Mouse (Mus musculus) embryonic stem cell, embryonic (primary cell): ENCODE results near the gene Ankrd13c.

ENCODE experiments used
- CTCF ChIA-PET, 4 experiments: fragments of 300-600 bp in 2 of 4; fragments of 350-600 bp in 2 of 4; sonication (Branson Sonifier 250); formaldehyde crosslinking; loops; one replicate each; lab custom pipeline; 2022; ENCODE audit warnings: inconsistent platforms in 2 of 4; lab: Charles Lee
- POLR2A ChIA-PET, 4 experiments: fragments of 300-600 bp in 2 of 4; fragments of 350-600 bp in 2 of 4; sonication (Branson Sonifier 250); formaldehyde crosslinking; loops; one replicate each; lab custom pipeline; 2022; ENCODE audit warnings: antibody characterized with exemption in 4 of 4, inconsistent platforms in 1 of 4; lab: Charles Lee

Gene Ankrd13c

DNA sequence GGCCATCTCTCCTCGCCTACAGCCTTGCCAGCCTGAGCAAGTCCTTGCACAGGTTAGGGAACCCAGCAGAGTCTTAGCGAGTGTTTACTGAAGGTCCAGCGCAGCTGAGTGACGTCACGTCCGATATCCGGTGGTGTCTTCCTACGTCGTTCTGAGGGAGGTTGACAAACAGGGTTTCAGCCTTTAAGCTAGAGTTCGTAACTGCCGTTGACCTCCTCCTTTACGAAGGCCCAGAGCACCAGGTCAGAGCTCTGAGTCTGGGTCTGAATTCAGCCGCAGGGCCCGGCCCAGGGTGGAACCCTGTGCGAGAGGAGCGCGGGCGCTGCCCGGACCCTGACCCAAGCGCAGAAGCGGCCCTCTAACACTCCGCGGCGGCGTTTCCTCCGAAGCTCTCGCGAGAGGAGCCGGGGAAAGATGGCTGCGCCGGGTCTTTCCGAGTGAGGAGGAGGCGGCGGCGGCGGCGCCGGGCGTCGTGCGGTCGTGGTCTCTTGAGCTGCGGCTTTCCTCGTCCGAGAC lies at the start of gene Ankrd13c:
TSS of gene Ankrd13c (plus strand) at position 397 of the 516 bp plus-strand sequence.
- ChIA-PET POLR2A (interaction anchor here (0.5 to 6.7 kb wide), 75 partner anchors 9 to 1730 kb away, joined by 3 to 260 read pairs (median 4); partner anchors contain the start of genes Lrrc40 (in 4 of the 4), Srsf11 (in 4 of the 4) and Cth (in 3 of the 4)), CTCF (interaction anchor here in 1 of 4 experiments (0.7 kb wide), 1 partner anchor 15 kb away, joined by 4 read pairs; no protein-coding TSS in a partner anchor)

DNA sequence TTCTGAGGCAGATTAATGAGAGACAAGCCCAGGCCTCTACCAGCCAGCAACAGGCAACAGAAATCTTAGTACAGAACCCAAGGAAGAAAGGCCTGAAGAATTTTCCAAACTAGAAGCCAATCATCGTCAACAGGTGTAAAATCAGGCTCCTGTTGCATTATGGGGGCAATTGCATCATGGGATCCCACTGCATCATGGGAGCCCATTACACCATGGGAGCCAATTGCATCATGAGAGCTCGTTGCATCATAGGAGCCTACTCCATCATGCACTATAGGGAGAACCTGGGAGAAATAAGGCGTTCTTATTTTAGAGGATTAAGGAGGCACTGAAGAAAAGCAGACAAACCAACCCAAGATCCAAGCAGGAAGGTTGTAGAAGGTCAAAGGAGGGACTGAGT lies 49.4 kb upstream of the Ankrd13c start:
- CTCF ChIA-PET, result no interaction called here
- POLR2A ChIA-PET, result interaction anchor here in 2 of 4 experiments (0.7 to 3.1 kb wide), 16 partner anchors 8 to 164 kb away, joined by 3 to 8 read pairs (median 3); partner anchors contain the start of genes Ankrd13c (in 1 of the 2), Lrrc40 (in 1 of the 2) and Srsf11 (in 1 of the 2)

DNA sequence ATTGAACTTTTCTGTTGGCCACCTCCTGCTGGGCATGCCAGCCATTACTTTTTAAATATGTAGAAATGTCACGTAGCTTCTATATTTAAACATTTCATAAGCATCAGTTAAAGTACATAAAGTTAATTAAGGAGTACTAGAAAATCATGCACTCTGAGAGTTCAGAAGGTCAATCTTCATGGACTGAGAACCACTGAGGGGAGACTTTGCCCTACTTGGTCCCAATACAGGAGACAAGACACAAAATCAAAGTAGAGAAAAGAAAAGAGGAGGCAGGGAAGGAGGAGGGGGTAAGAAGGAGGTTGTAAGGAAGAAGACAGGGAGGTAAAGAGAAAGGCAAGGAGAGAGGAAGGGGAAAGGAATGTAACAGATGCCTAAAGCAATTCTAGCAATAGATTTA lies 47.1 kb upstream of the Ankrd13c start:
- ChIA-PET CTCF (no interaction called here), POLR2A (interaction anchor here in 1 of 4 experiments (1.1 to 1.2 kb wide), 2 partner anchors 24 to 73 kb away, joined by 4 to 5 read pairs; no protein-coding TSS in a partner anchor)

DNA sequence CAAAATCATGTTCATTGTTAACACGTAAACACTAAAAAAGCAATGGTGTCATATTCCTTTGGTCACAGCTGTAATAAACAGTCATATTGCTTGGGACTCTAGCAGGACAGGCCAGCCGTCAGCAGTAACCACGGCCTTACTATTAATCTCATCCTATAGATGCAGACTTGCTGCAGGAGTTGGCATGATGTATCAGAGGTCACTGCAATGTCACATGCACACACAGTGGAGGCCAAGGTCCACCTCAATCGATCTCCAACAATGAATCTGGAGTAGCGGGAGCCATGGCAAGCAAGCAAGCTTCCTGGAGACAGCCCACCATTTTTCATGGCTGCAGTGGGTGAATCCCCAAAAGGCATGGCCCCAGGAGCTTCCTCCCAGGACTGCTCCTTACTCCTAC lies 45.3 kb upstream of the Ankrd13c start:
- CTCF ChIA-PET, result interaction anchor here in 1 of 4 experiments (1.5 kb wide), 1 partner anchor 9 kb away, joined by 3 read pairs; no protein-coding TSS in a partner anchor
- POLR2A ChIA-PET, result interaction anchor here in 2 of 4 experiments (0.6 to 7.3 kb wide), 5 partner anchors 14 to 104 kb away, joined by 3 to 71 read pairs (median 7); no protein-coding TSS in a partner anchor

DNA sequence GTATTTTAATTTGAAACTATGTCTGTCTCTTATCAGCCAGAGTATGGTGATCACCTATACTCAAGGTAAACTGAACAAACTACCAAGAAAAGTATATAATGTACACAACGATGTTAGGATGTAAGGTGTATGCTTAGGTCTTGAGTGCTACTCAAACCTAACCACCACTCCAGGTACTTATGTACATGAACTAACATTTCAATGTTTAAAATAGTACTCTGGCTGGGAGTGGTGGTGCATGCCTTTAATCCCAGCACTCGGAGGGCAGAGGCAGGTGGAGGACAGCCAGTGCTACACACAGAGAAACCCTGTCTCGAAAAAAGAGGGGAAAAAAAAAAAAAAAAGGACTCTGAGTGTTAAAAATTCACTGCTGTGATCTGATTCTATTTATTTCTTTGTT lies 38.9 kb upstream of the Ankrd13c start:
- CTCF ChIA-PET, result no interaction called here

DNA sequence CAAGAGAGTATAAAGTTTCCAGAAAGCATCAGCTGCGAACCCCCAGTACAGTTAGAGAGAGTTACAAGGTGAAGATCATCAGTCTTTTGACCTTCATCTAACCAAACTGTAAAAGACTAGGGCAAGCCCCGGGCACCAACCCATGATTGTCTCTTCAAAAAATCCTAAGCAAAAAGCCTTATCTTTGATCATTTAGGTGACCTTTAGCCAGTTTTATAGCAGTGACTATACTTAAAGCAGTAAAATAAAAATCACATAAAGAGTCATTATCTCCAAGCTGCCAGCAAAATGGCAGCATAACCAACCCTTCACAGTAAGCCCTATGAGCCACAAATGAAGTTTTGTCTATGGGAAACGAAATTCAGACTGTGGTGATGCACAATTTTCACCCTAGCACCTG lies 36.8 kb upstream of the Ankrd13c start:
- CTCF ChIA-PET, result no interaction called here
- POLR2A ChIA-PET, result interaction anchor here in 2 of 4 experiments (0.6 to 2.2 kb wide), 11 partner anchors 9 to 67 kb away, joined by 3 to 12 read pairs (median 3); partner anchors contain the start of gene Ankrd13c (in 1 of the 2)

More for the DNA sequence above, 38.9 kb upstream of the Ankrd13c start:
- POLR2A ChIA-PET, result interaction anchor here in 1 of 4 experiments (0.6 to 7.3 kb wide), 5 partner anchors 11 to 50 kb away, joined by 3 to 71 read pairs (median 5); no protein-coding TSS in a partner anchor

DNA sequence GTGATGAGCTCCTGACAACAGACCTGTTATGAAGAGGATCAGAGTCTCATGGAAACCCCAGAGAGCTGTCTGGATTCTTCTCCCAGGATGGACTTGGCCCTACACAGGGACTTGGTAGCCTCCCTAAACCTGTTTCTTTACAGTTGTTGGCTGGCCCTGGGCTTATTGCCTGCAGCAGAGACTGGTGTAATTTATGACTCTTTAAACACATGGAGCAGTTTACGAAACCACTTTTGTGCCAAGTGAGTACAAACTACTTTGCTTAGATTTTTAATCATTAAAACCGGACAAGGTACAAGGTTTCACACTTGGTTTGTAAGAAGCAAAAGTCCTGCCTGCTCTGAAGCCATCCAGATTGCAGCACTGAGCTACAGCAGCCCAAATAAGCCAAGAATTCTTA lies 34.9 kb upstream of the Ankrd13c start:
- POLR2A ChIA-PET, result interaction anchor here in 3 of 4 experiments (1.0 to 1.9 kb wide), 5 partner anchors 9 to 28 kb away, joined by 3 to 6 read pairs (median 5); no protein-coding TSS in a partner anchor
- CTCF ChIA-PET, result interaction anchor here in 2 of 4 experiments (0.7 to 1.0 kb wide), 2 partner anchors 20 to 58 kb away, joined by 3 to 26 read pairs; no protein-coding TSS in a partner anchor

DNA sequence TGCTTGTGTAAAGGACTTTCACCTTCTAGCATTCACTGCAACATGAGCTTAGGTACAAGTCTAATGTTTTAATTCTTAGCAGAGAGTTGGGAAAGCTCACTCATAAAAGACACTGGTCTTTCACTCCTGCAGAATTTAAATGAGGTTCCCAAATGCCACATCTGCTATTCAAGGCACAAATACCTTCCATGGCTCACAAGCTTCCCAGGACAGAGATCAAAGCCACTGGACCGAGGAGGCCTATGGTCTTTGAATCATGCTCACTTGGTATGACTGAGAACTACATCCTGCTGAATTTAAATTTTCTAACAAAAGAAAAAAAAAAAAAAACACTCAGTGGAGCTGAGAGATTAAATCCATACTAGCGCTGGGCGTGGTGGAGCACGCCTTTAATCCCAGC lies 30.7 kb upstream of the Ankrd13c start:
- ChIA-PET POLR2A (interaction anchor here (0.6 to 3.0 kb wide), 24 partner anchors 9 to 637 kb away, joined by 3 to 21 read pairs (median 4); partner anchors contain the start of genes Lrrc40 (in 3 of the 4), Srsf11 (in 3 of the 4), Ankrd13c (in 2 of the 4) and Cth (in 1 of the 4)), CTCF (interaction anchor here in 1 of 4 experiments (1.2 kb wide), 1 partner anchor 15 kb away, joined by 16 read pairs; no protein-coding TSS in a partner anchor)

DNA sequence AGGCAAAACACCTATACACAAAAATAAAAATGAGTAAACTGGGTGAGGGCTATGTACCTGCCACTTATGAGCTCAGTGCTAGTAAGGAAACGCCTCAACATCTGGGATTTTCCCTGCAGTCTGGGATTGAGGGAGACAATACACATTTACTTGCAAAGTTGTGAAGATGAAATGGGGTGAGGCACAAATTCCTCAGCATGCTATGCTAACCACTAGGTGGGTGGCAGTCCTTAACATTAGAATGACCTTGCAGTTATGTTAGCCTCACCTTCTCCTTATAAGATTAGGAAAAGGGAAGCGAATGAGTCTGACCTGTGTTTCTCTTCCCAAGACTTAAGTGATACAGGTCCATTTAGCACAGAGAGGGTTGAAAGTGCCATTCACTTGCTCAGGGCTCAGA lies 25.7 kb upstream of the Ankrd13c start:
- POLR2A ChIA-PET, result interaction anchor here (0.7 to 7.4 kb wide), 35 partner anchors 9 to 600 kb away, joined by 3 to 115 read pairs (median 5); partner anchors contain the start of genes Ankrd13c (in 3 of the 4), Lrrc40 (in 3 of the 4) and Srsf11 (in 3 of the 4)
- CTCF ChIA-PET, result interaction anchor here in 1 of 4 experiments (0.7 kb wide), 1 partner anchor 10 kb away, joined by 3 read pairs; no protein-coding TSS in a partner anchor

DNA sequence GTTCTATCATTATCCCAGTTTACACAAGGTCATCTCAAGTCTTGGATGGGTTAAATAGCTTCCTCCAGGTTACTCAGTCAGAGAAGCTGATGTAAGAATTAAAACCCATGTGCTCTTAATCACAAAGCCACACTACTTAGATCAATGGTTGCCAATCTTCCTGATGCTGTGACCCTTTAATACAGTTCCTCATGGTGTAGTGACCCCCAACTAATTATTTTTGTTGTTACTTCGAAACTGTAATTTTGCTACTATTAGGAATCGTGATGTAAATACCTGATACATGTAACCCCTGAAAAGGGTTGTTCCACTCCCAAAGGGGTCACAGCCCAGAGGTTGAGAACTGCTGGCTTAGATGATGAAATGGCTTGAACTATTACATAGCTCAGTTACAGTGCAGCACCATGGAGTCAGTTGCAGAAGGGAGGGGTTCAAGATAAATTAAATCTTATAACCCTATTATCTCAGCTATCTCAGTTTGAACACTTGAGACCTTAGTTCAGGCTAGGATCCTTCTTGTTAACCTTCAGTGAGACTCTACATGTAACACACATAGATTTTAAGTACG lies 23.7 kb upstream of the Ankrd13c start:
- CTCF ChIA-PET, result no interaction called here
- POLR2A ChIA-PET, result interaction anchor here (0.6 to 7.4 kb wide), 34 partner anchors 9 to 554 kb away, joined by 3 to 115 read pairs (median 5); partner anchors contain the start of genes Ankrd13c (in 4 of the 4), Lrrc40 (in 3 of the 4) and Srsf11 (in 3 of the 4)

DNA sequence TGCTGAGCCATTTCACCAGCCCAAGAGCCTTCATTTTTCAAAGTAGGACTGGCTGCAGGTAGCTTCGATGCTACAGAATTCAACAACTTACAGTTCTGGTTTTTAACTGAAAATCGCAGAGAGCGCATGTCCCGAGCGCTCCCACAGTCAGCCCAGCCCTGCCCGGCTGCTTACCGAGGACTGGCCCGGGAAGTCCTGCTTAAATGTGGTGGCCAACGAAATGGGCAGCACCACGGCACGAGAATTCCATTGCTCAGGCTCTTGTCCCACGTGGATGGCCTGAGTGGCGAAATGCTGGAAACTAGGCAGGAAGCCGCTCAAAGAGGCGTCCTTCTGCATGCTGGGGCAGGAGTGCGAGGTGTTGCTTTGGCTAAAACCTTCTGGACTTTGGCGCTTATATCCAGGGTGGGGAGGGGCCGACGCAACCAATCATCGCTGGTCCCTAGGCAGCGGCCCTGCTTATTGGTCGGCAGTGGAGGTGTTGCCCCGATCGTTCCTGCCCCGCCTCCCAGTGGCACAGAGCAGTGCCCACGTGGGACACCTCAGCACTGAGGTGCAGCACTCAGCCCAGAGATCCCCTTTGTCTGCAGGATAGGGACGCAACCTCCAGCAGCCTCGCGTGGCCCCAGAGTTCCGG lies 22.2 kb upstream of the Ankrd13c start, which contains the start of gene Cth:
TSS of gene Cth (minus strand) at position 386 of the 637 bp plus-strand sequence.
- CTCF ChIA-PET, result interaction anchor here in 1 of 4 experiments (0.7 kb wide), 2 partner anchors 18 to 48 kb away, joined by 3 read pairs; no protein-coding TSS in a partner anchor
- POLR2A ChIA-PET, result interaction anchor here (0.5 to 7.4 kb wide), 34 partner anchors 8 to 360 kb away, joined by 3 to 115 read pairs (median 4); partner anchors contain the start of genes Ankrd13c (in 3 of the 4), Lrrc40 (in 2 of the 4) and Srsf11 (in 2 of the 4)

DNA sequence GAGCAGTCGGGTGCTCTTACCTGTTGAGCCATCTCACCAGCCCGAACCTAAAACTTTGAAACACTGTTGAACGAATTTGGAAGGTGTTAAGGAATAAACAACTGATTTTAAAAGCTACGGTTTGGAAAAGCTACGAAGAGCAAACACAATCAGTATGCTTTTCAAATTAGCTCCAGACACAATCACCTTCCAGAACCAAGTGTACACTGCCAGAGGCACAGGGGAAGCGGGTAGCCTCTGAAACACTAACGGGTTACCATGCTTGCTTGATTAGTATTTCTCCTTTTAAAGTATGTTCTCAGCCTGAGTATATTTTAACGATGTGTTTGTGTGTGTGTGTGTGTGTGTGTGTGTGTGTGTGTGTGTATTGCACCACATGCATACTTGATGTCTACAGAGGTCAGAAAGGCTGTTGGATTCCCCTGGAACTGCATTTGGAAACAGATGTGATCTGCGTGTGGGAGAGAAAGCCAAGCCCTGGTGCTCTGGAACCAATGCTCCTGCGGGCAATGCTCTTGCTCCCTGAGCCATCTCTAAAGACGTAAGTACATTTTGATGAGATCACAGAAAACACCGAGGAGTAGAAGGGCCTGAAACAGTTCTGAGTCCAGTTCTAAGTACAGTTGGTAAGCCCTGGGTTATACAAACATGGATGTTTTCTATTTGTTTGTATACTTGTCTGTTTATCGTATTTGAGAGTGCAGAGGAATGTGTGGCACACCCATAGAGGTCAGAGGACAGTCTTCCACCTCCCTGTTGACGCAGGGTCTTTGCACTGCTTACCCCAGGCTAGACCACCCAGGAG lies 21.1 kb upstream of the Ankrd13c start:
- POLR2A ChIA-PET, result interaction anchor here in 3 of 4 experiments (0.6 to 12.3 kb wide), 39 partner anchors 7 to 392 kb away, joined by 3 to 260 read pairs (median 4); partner anchors contain the start of genes Ankrd13c (in 3 of the 3), Lrrc40 (in 2 of the 3), Srsf11 (in 2 of the 3) and Zranb2 (in 1 of the 3)
- CTCF ChIA-PET, result no interaction called here

DNA sequence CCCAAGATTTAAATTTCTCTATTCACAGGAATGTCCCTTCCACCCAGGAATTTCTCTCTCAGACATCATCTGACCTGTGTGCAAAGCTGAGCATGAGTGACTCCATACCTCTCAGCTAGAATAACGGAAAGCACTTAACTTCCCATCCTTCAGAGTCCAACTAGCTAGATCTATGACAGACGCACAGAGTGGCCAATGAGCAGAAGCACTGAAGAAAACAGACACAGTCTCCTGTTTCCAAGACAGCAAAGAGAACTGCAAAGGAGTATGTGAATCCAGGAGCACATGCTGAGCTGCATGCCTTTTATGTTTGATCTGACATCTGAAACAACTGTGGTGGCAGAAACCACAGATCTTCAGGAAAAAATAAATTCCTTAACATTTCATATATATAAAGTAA lies 20.3 kb upstream of the Ankrd13c start:
- POLR2A ChIA-PET, result interaction anchor here in 3 of 4 experiments (0.6 to 12.3 kb wide), 10 partner anchors 9 to 112 kb away, joined by 3 to 260 read pairs (median 8); partner anchors contain the start of genes Ankrd13c (in 3 of the 3), Lrrc40 (in 1 of the 3) and Srsf11 (in 1 of the 3)
- CTCF ChIA-PET, result no interaction called here

DNA sequence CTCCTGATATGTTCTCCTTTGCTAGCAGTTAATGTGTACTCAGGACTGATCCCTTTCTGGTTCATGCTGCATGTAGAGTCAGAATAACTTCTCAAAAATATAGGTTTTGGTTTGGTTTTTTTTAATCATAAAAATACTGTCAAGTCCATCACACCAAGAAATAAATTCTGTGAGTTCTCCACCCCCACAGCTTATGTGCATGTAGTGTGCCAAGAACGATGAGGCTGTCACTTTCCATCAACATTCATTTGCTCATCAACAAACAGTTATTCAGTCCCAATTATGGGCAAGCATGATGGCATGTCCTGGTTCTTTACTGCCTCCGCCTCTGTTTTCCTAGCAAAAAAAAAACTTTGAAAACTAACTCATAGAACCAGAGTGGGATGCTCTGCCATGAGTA lies 18.3 kb upstream of the Ankrd13c start:
- CTCF ChIA-PET, result no interaction called here
- POLR2A ChIA-PET, result interaction anchor here in 3 of 4 experiments (0.6 to 12.3 kb wide), 12 partner anchors 8 to 240 kb away, joined by 3 to 260 read pairs (median 4); partner anchors contain the start of gene Ankrd13c (in 3 of the 3)

DNA sequence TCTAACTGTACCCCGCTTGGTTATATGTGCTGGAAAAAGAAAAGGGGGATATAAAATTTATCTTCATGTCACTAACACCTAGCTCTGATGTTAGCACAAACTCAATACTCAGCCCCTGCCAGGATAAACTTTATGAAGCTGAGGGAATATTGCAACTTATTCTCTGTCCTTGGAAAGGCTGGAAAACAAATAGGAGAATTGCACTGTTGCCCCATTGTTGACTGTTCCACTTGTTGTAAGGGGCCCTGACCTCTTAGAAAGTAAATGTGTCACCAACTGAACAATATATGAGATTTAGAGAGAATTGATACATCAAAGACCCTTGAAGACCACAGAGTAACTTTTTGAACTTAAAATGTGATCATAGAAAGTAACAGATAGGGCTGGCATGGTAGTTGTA lies 17.6 kb upstream of the Ankrd13c start:
- CTCF ChIA-PET, result no interaction called here

DNA sequence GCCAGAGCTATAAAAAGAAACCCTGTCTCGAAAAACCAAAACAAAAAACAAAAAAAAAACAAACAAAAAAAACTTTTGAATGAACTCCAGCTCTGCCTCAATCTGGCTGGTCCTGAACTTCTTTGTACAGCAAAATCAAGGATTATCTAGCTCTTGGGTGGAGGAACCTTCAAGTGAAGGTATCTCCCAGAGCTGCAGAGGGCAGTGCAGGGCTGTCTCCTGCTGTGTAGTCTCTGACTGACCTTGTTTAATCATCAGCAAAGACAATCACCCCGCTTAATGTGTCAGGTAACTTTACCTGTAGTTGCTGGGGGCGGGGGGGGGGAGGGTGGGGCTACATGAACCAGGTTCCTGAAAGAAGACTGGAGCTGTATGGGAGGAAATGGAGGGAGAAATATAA lies 15.4 kb upstream of the Ankrd13c start:
- CTCF ChIA-PET, result interaction anchor here (0.6 to 1.5 kb wide), 25 partner anchors 10 to 1717 kb away, joined by 3 to 16 read pairs (median 3); partner anchors contain the start of genes Ankrd13c (in 1 of the 4), Lrrc40 (in 1 of the 4) and Srsf11 (in 1 of the 4)
- POLR2A ChIA-PET, result interaction anchor here (0.6 to 12.3 kb wide), 67 partner anchors 9 to 618 kb away, joined by 3 to 260 read pairs (median 5); partner anchors contain the start of genes Ankrd13c (in 4 of the 4), Lrrc40 (in 3 of the 4), Srsf11 (in 3 of the 4) and Cth (in 1 of the 4)

More for the DNA sequence above, 17.6 kb upstream of the Ankrd13c start:
- POLR2A ChIA-PET, result interaction anchor here in 3 of 4 experiments (0.6 to 12.3 kb wide), 9 partner anchors 7 to 40 kb away, joined by 3 to 260 read pairs (median 6); partner anchors contain the start of genes Ankrd13c (in 3 of the 3) and Cth (in 1 of the 3)
